Comparison of ENCODE assay signal across 8 mouse cellular contexts in the genomic region with DNA sequence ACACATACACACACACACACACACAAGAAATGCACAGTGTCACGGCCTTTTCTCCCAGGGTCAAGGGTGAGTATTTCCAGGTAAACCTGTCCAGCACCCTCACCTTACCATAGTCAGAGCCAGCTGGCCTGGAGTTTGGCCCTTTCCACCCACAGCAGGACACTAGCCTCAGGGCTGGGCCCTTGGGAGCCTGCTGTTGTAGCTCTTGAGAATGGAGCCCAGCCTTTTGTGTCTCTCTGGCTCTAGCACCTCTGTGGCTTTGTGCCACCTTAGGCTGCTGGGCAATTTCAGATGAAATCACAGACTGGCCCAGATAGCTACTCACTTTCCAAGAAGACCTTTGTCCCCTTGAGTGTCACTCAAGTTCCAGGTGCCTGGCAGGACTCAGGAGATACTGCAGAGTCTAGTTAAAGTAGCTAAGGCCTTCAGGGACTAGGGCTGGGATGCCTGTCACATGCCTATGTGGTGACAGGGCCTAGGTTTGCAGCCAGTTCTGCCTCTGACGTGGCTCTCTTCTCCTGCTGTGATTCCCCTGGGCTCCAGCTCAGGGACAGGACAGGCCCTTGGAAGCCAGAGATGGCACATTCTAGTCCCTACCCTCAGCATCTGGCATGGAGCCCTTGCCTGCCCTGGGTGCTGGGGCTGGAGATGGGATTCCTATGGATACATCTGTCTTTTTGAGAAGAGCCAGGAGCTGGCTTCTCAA. TPM values are rescaled to one million over a fixed set of nuclear protein-coding genes. Genes with fewer than 3 reads are reported as not detected.
DNase-seq lines count a peak whose midpoint lies in the region; ATAC-seq lines count a peak whose summit lies in the region.
"Had no signal": no experiment of that assay in that cellular context is flagged by ENCODE, and none has a peak within 500 bp of the region (broad histone marks: within the 10 kb centered on the region; RNA-seq: fewer than 3 reads in every experiment).

No protein-coding gene starts in this region.

- H3K4me3 ChIP-seq in forebrain, embryonic 11.5 days (ENCODE audit: low read depth, low read length): peak overlapping the region; percentile 28; the same call in 1 of the 2 replicates
- no peak overlapping the region for H3K4me3 ChIP-seq in midbrain, embryonic 15.5 days
- H3K4me3 ChIP-seq: megakaryocyte, embryonic 14.5 days had no signal

- H3K27ac ChIP-seq in forebrain, embryonic 11.5 days (ENCODE audit: low read depth, low read length): peak overlapping the region; percentile 98; the same call in 1 of the 2 replicates
- peak overlapping the region; percentile 84 for H3K27ac ChIP-seq in midbrain, embryonic 15.5 days

- H3K27me3 ChIP-seq in forebrain, embryonic 11.5 days (ENCODE audit: control insufficient read depth, insufficient read depth, low read length): no peaks in the 10 kb centered on the region
- no peaks in the 10 kb centered on the region for H3K27me3 ChIP-seq in midbrain, embryonic 15.5 days (replicated peaks)
- H3K27me3 ChIP-seq: megakaryocyte, embryonic 14.5 days had no signal

- DNase-seq in adrenal gland, postnatal 14 days: peak; percentile 81
- no peak for DNase-seq in forebrain, embryonic 11.5 days (ENCODE audit: low spot score)
- DNase-seq in heart, postnatal 4 days: peak; percentile 78
- DNase-seq in cerebellum, adult 9-11 months: no peak
- no peak for DNase-seq in B cell, adult 2 months
- no peak for DNase-seq in layer of hippocampus, postnatal 10 days (ENCODE audit: low spot score in 2 of 2)

- ATAC-seq in forebrain, embryonic 11.5 days (replicated peaks; ENCODE audit: low FRiP score): no peak
- ATAC-seq in midbrain, embryonic 15.5 days (replicated peaks): no peak

- H3K9me3 ChIP-seq in forebrain, embryonic 11.5 days (ENCODE audit: control insufficient read depth, low read length): no peaks in the 10 kb centered on the region
- H3K9me3 ChIP-seq in midbrain, embryonic 15.5 days: no peaks in the 10 kb centered on the region
- H3K9me3 ChIP-seq: megakaryocyte, embryonic 14.5 days had no signal

- H3K4me1 ChIP-seq in forebrain, embryonic 11.5 days (replicated peaks; ENCODE audit: control insufficient read depth, insufficient read depth, low read length): peaks cover 26% of the 10 kb centered on the region
- peaks cover 37% of the 10 kb centered on the region for H3K4me1 ChIP-seq in midbrain, embryonic 15.5 days

- 79% methylated on average over 2 of the region's 2 CpGs for WGBS in forebrain, embryonic 11.5 days
- 55% methylated on average over 2 of the region's 2 CpGs for WGBS in midbrain, embryonic 15.5 days

- peak overlapping the region; percentile 60 for H3K9ac ChIP-seq in forebrain, embryonic 11.5 days (ENCODE audit: low read length)
- H3K9ac ChIP-seq in midbrain, embryonic 15.5 days: no peak overlapping the region

- H3K4me2 ChIP-seq in forebrain, embryonic 11.5 days (ENCODE audit: low read depth, low read length, severe bottlenecking): peak overlapping the region; percentile 58
- H3K4me2 ChIP-seq in midbrain, embryonic 15.5 days: peak overlapping the region; percentile 47; the same call in 1 of the 2 replicates

- peaks cover 12% of the 10 kb centered on the region; the same call in 1 of the 2 replicates for H3K36me3 ChIP-seq in forebrain, embryonic 11.5 days (ENCODE audit: control insufficient read depth, insufficient read depth, low read length)
- peaks cover 31% of the 10 kb centered on the region for H3K36me3 ChIP-seq in midbrain, embryonic 15.5 days (replicated peaks)

RNA-seq across cellular contexts. Expression of a gene that starts 17.5 kb away (rescaled TPM):
- 26.8 and 45.4 TPM in 2 replicates for total RNA-seq in adrenal gland, postnatal 14 days (2021)
- polyA plus RNA-seq in forebrain, embryonic 11.5 days (2014; fragmentation: Nextera tagmentation; extraction: Ambion mirVana): 46.1 and 49.0 TPM in 2 replicates
- total RNA-seq in heart, postnatal 4 days (2021): 10 to 100 TPM; 14.4 to 16.7 TPM
- 82.4 and 85.5 TPM in 2 replicates for polyA plus RNA-seq in midbrain, embryonic 15.5 days (2015; fragmentation: Nextera tagmentation; extraction: Ambion mirVana)
- 10 to 100 TPM; 20.9 to 21.9 TPM for total RNA-seq in layer of hippocampus, postnatal 10 days (2021)

RNA-seq across cellular contexts. Expression of a gene that starts 51.4 kb away (rescaled TPM):
- total RNA-seq in adrenal gland, postnatal 14 days (2021): 0.30 and 0.37 TPM in 2 replicates
- polyA plus RNA-seq in forebrain, embryonic 11.5 days (2014; fragmentation: Nextera tagmentation; extraction: Ambion mirVana): not detected in 2 replicates
- not detected for total RNA-seq in heart, postnatal 4 days (2021)
- polyA plus RNA-seq in midbrain, embryonic 15.5 days (2015; fragmentation: Nextera tagmentation; extraction: Ambion mirVana): 0.50 TPM in 1 of 2 replicates, not detected in the other
- total RNA-seq in layer of hippocampus, postnatal 10 days (2021): under 1 TPM; 0.55 to 0.87 TPM

RNA-seq across cellular contexts. Expression of a gene that starts 51.5 kb away (rescaled TPM):
- 957 and 984 TPM in 2 replicates for total RNA-seq in adrenal gland, postnatal 14 days (2021)
- polyA plus RNA-seq in forebrain, embryonic 11.5 days (2014; fragmentation: Nextera tagmentation; extraction: Ambion mirVana): 526 and 536 TPM in 2 replicates
- total RNA-seq in heart, postnatal 4 days (2021): 1,000 to 10,000 TPM; 1,387 to 1,444 TPM
- polyA plus RNA-seq in midbrain, embryonic 15.5 days (2015; fragmentation: Nextera tagmentation; extraction: Ambion mirVana): 581 and 587 TPM in 2 replicates
- 100 to 1,000 TPM; 469 to 476 TPM for total RNA-seq in layer of hippocampus, postnatal 10 days (2021)

RNA-seq across cellular contexts. Expression of a gene that starts 57.0 kb away (rescaled TPM):
- 190 and 216 TPM in 2 replicates for total RNA-seq in adrenal gland, postnatal 14 days (2021)
- 113 and 117 TPM in 2 replicates for polyA plus RNA-seq in forebrain, embryonic 11.5 days (2014; fragmentation: Nextera tagmentation; extraction: Ambion mirVana)
- total RNA-seq in heart, postnatal 4 days (2021): 10 to 100 TPM; 54.0 to 55.5 TPM
- polyA plus RNA-seq in midbrain, embryonic 15.5 days (2015; fragmentation: Nextera tagmentation; extraction: Ambion mirVana): 117 and 126 TPM in 2 replicates
- total RNA-seq in layer of hippocampus, postnatal 10 days (2021): 10 to 100 TPM; 74.9 to 77.7 TPM

Comparison
In these comparisons a context has a peak if more than half of its experiments do, and no peak if none do; other contexts are left out.
1. DNase-seq: peak in adrenal gland, postnatal 14 days (single experiment) and heart, postnatal 4 days (single experiment); none in forebrain, embryonic 11.5 days (single experiment), cerebellum, adult 9-11 months (single experiment), B cell, adult 2 months (0 of 2) and layer of hippocampus, postnatal 10 days (0 of 2).